In genomic region chr15:30785706-30786320, GRCm38 (mm10) we compare ENCODE assay signal across 21 mouse cellular contexts.
"Had no signal": no experiment of that assay in that cellular context is flagged by ENCODE, and none has a peak within 500 bp of the region (broad histone marks: within the 10 kb centered on the region; RNA-seq: fewer than 3 reads in every experiment).

No protein-coding gene starts in this region.

- H3K27ac ChIP-seq: lung, embryonic 15.5 days; midbrain, embryonic 10.5 days; midbrain, embryonic 12.5 days; neural tube, embryonic 13.5 days; neural tube, embryonic 15.5 days had no signal

- H3K9ac ChIP-seq: liver, postnatal 0 days; lung, embryonic 15.5 days; midbrain, embryonic 12.5 days; neural tube, embryonic 13.5 days; neural tube, embryonic 15.5 days had no signal

- H3K4me2 ChIP-seq: lung, embryonic 15.5 days; midbrain, embryonic 12.5 days; neural tube, embryonic 13.5 days; neural tube, embryonic 15.5 days had no signal

- H3K27me3 ChIP-seq: lung, embryonic 15.5 days; midbrain, embryonic 12.5 days; neural tube, embryonic 13.5 days; neural tube, embryonic 15.5 days had no signal

- H3K9me3 ChIP-seq: lung, embryonic 15.5 days; midbrain, embryonic 10.5 days; midbrain, embryonic 12.5 days; neural tube, embryonic 13.5 days; neural tube, embryonic 15.5 days had no signal

- DNase-seq: liver, postnatal 0 days; lung, adult 2 months; lung, postnatal 14 days; lung, postnatal 36 days; midbrain, embryonic 14.5 days; retina, postnatal 1 day; right cerebral cortex, adult 18-20 months; right cerebral cortex, postnatal 25 days; right cerebral cortex, postnatal 4 days; spleen, adult 18-20 months; thymus, adult 18-20 months; thymus, postnatal 14 days; thymus, postnatal 36 days had no signal

- H3K4me1 ChIP-seq: lung, embryonic 15.5 days had no signal

- ATAC-seq: liver, postnatal 0 days; lung, postnatal 0 days; midbrain, embryonic 16.5 days had no signal

- H3K36me3 ChIP-seq: lung, embryonic 15.5 days; midbrain, embryonic 10.5 days; midbrain, embryonic 12.5 days; neural tube, embryonic 13.5 days; neural tube, embryonic 15.5 days had no signal

- H3K4me3 ChIP-seq: lung, embryonic 15.5 days; midbrain, embryonic 10.5 days; midbrain, embryonic 12.5 days; myocyte; neural tube, embryonic 13.5 days; neural tube, embryonic 15.5 days had no signal
